In genomic region chr9:56938374-56938773, GRCm38 (mm10) we compare ENCODE assay signal across 8 mouse cellular contexts. TPM values are rescaled to one million over a fixed set of nuclear protein-coding genes. Genes with fewer than 3 reads are reported as not detected.
A peak's percentile ranks its signal among the peaks of the same experiment; 100 is the strongest.
DNase-seq lines count a peak whose midpoint lies in the region; ATAC-seq and TF ChIP-seq lines count a peak whose summit lies in the region.

No protein-coding gene starts in this region.

- TF ChIP-seq EP300 in ES-Bruce4 (IDR thresholded peaks at IDR 0.05; ENCODE audit: insufficient read depth, low read depth, low read length) = no peak

- intact Hi-C loops in left cerebral cortex, postnatal 10 days (cut with DNase I) = no loop called here

- under 1% methylated on average over 7 of the region's 7 CpGs for WGBS in heart, embryonic 16.5 days
- WGBS in limb, embryonic 12.5 days = under 1% methylated on average over 7 of the region's 7 CpGs

- no peak overlapping the region for H3K27ac ChIP-seq in ES-Bruce4 (ENCODE audit: insufficient read depth, low read length)
- peak overlapping the region; percentile 93 for H3K27ac ChIP-seq in heart, embryonic 16.5 days (ENCODE audit: low read length)
- H3K27ac ChIP-seq in limb, embryonic 12.5 days = peak overlapping the region; percentile 17; the same call in 1 of the 2 replicates

- peak; percentile 28 for DNase-seq in brain, adult 2 months (ENCODE audit: low read depth, low spot score)
- DNase-seq in neural tube, embryonic 10.5 days (ENCODE audit: extremely low spot score, low spot score) = peak; percentile 17
- DNase-seq in urinary bladder, postnatal 25 days (ENCODE audit: low spot score) = no peak
- no peak for DNase-seq in left cerebral cortex, postnatal 10 days (ENCODE audit: extremely low spot score in 1 of 2, low spot score in 2 of 2)

- peak overlapping the region; percentile 51 for H3K9ac ChIP-seq in ES-Bruce4 (ENCODE audit: low read depth, poor library complexity, severe bottlenecking)
- peak overlapping the region; percentile 91 for H3K9ac ChIP-seq in heart, embryonic 16.5 days (ENCODE audit: low read length)
- H3K9ac ChIP-seq in limb, embryonic 12.5 days (replicated peaks) = peak overlapping the region; percentile 85

- H3K4me3 ChIP-seq in ES-Bruce4 (ENCODE audit: low read depth, low read length) = peak overlapping the region; percentile 91
- H3K4me3 ChIP-seq in heart, embryonic 16.5 days (ENCODE audit: low read length) = peak overlapping the region; percentile 91
- peak overlapping the region; percentile 85 for H3K4me3 ChIP-seq in limb, embryonic 12.5 days (replicated peaks)

- no peak for TF ChIP-seq POLR2A in ES-Bruce4 (IDR thresholded peaks at IDR 0.05; ENCODE audit: insufficient read depth, low read length)

- H3K4me2 ChIP-seq in heart, embryonic 16.5 days (ENCODE audit: low read depth, low read length) = peak overlapping the region; percentile 90
- peak overlapping the region; percentile 89 for H3K4me2 ChIP-seq in limb, embryonic 12.5 days

- H3K27me3 ChIP-seq in ES-Bruce4 (ENCODE audit: control insufficient read depth, insufficient read depth, low read length, poor library complexity, severe bottlenecking) = no peaks in the 10 kb centered on the region
- H3K27me3 ChIP-seq in heart, embryonic 16.5 days (ENCODE audit: control insufficient read depth, insufficient read depth, low read length) = no peaks in the 10 kb centered on the region
- no peaks in the 10 kb centered on the region for H3K27me3 ChIP-seq in limb, embryonic 12.5 days

- TF ChIP-seq CTCF in ES-Bruce4 (IDR thresholded peaks at IDR 0.05; ENCODE audit: low read depth, low read length) = no peak

- H3K9me3 ChIP-seq in ES-Bruce4 (replicated peaks; ENCODE audit: control insufficient read depth, insufficient read depth, low read length, poor library complexity, severe bottlenecking) = no peaks in the 10 kb centered on the region
- H3K9me3 ChIP-seq in heart, embryonic 16.5 days (replicated peaks; ENCODE audit: control insufficient read depth, low read length) = no peaks in the 10 kb centered on the region
- H3K9me3 ChIP-seq in limb, embryonic 12.5 days = no peaks in the 10 kb centered on the region

- no peaks in the 10 kb centered on the region for H3K36me3 ChIP-seq in ES-Bruce4 (ENCODE audit: control insufficient read depth, insufficient read depth, low read length, poor library complexity, severe bottlenecking)
- H3K36me3 ChIP-seq in heart, embryonic 16.5 days (ENCODE audit: control insufficient read depth, insufficient read depth) = no peaks in the 10 kb centered on the region
- H3K36me3 ChIP-seq in limb, embryonic 12.5 days = peaks cover 6% of the 10 kb centered on the region; the same call in 1 of the 2 replicates

- no peak for ATAC-seq in heart, embryonic 16.5 days (replicated peaks; ENCODE audit: extremely low read depth, insufficient read depth, low FRiP score)
- no peak for ATAC-seq in limb, embryonic 12.5 days (ENCODE audit: insufficient number of reproducible peaks, insufficient read depth, low FRiP score, low TSS enrichment, low read depth)
- no peak for ATAC-seq in megakaryocyte progenitor cell, adult 5-6 weeks (replicated peaks; ENCODE audit: poor library complexity)

- H3K4me1 ChIP-seq in ES-Bruce4 (ENCODE audit: control insufficient read depth, insufficient read depth, low read length) = no peaks in the 10 kb centered on the region
- peaks cover 9% of the 10 kb centered on the region for H3K4me1 ChIP-seq in heart, embryonic 16.5 days (ENCODE audit: control insufficient read depth, insufficient read depth, low read length)
- H3K4me1 ChIP-seq in limb, embryonic 12.5 days (replicated peaks) = peaks cover 13% of the 10 kb centered on the region

RNA-seq across cellular contexts. Expression of gene Imp3, which starts 1.1 kb away (rescaled TPM):
- 89.9 and 101 TPM in 2 replicates for polyA plus RNA-seq in ES-Bruce4 (2011; ENCODE audit: insufficient read depth, insufficient read length, low read depth, missing spikeins)
- polyA plus RNA-seq in heart, embryonic 16.5 days (2015; fragmentation: Nextera tagmentation; extraction: Ambion mirVana) = 64.6 and 68.7 TPM in 2 replicates
- 77.9 and 80.1 TPM in 2 replicates for polyA plus RNA-seq in limb, embryonic 12.5 days (2016; fragmentation: Nextera tagmentation; extraction: Ambion mirVana)
- 10 to 100 TPM; 49.0 to 55.8 TPM for total RNA-seq in left cerebral cortex, postnatal 10 days (2021)
- 138 and 147 TPM in 2 replicates for total RNA-seq in megakaryocyte progenitor cell, adult 5-6 weeks (2015)
- total RNA-seq in megakaryocyte progenitor cell, adult 5-6 weeks (2017) = 68.5 and 77.3 TPM in 2 replicates

RNA-seq across cellular contexts. Expression of gene Snx33, which starts 10.2 kb away (rescaled TPM):
- 4.2 and 4.5 TPM in 2 replicates for polyA plus RNA-seq in ES-Bruce4 (2011; ENCODE audit: insufficient read depth, insufficient read length, low read depth, missing spikeins)
- 7.5 and 8.2 TPM in 2 replicates for polyA plus RNA-seq in heart, embryonic 16.5 days (2015; fragmentation: Nextera tagmentation; extraction: Ambion mirVana)
- 12.2 and 14.1 TPM in 2 replicates for polyA plus RNA-seq in limb, embryonic 12.5 days (2016; fragmentation: Nextera tagmentation; extraction: Ambion mirVana)
- total RNA-seq in left cerebral cortex, postnatal 10 days (2021) = 1 to 10 TPM; 3.4 to 4.1 TPM
- total RNA-seq in megakaryocyte progenitor cell, adult 5-6 weeks (2015) = 3.3 TPM in 2 replicates
- total RNA-seq in megakaryocyte progenitor cell, adult 5-6 weeks (2017) = 2.8 TPM in 2 replicates

RNA-seq across cellular contexts. Expression of gene Snupn, which starts 12.3 kb away (rescaled TPM):
- 18.1 and 18.5 TPM in 2 replicates for polyA plus RNA-seq in ES-Bruce4 (2011; ENCODE audit: insufficient read depth, insufficient read length, low read depth, missing spikeins)
- polyA plus RNA-seq in heart, embryonic 16.5 days (2015; fragmentation: Nextera tagmentation; extraction: Ambion mirVana) = 17.8 and 18.9 TPM in 2 replicates
- 27.1 and 29.2 TPM in 2 replicates for polyA plus RNA-seq in limb, embryonic 12.5 days (2016; fragmentation: Nextera tagmentation; extraction: Ambion mirVana)
- 10 to 100 TPM; 16.3 to 17.3 TPM for total RNA-seq in left cerebral cortex, postnatal 10 days (2021)
- 10.3 and 12.1 TPM in 2 replicates for total RNA-seq in megakaryocyte progenitor cell, adult 5-6 weeks (2015)
- total RNA-seq in megakaryocyte progenitor cell, adult 5-6 weeks (2017) = 9.0 and 9.4 TPM in 2 replicates

RNA-seq across cellular contexts. Expression of gene Ptpn9, which starts 56.3 kb away (rescaled TPM):
- 13.7 and 14.8 TPM in 2 replicates for polyA plus RNA-seq in ES-Bruce4 (2011; ENCODE audit: insufficient read depth, insufficient read length, low read depth, missing spikeins)
- 12.7 and 14.5 TPM in 2 replicates for polyA plus RNA-seq in heart, embryonic 16.5 days (2015; fragmentation: Nextera tagmentation; extraction: Ambion mirVana)
- polyA plus RNA-seq in limb, embryonic 12.5 days (2016; fragmentation: Nextera tagmentation; extraction: Ambion mirVana) = 39.2 and 41.7 TPM in 2 replicates
- total RNA-seq in left cerebral cortex, postnatal 10 days (2021) = 10 to 100 TPM; 27.1 to 28.5 TPM
- 10.6 and 14.5 TPM in 2 replicates for total RNA-seq in megakaryocyte progenitor cell, adult 5-6 weeks (2015)
- 9.1 and 10.7 TPM in 2 replicates for total RNA-seq in megakaryocyte progenitor cell, adult 5-6 weeks (2017)

Comparison
In these comparisons a context has a peak if more than half of its experiments do, and no peak if none do; other contexts are left out.
1. DNase-seq: peak in brain, adult 2 months (single experiment) and neural tube, embryonic 10.5 days (single experiment); none in urinary bladder, postnatal 25 days (single experiment) and left cerebral cortex, postnatal 10 days (0 of 2).
2. Peak in every context shown above with its lines, with median percentiles within 50 percentile points of each other: H3K4me3 ChIP-seq and H3K9ac ChIP-seq.